Mouse (Mus musculus) hindbrain, embryonic 14.5 days (tissue): ENCODE data around the gene Eif3g. TPM values are rescaled to one million over a fixed set of nuclear protein-coding genes. Genes with fewer than 3 reads are reported as not detected.
A peak's percentile ranks its signal among the peaks of the same experiment; 100 is the strongest.

Source experiments
- ATAC-seq: fragments of 200-750 bp; cut with Nextera tagmentation; 2 replicates; pipeline ENCODE4 v1.8.0; 2017; ENCODE audit warnings: moderate number of reproducible peaks, mild to moderate bottlenecking, moderate TSS enrichment, moderate library complexity; ENCODE audit not compliant: low FRiP score
- DNase-seq: peaks from one replicate; pipeline ENCODE4 v3.0.0-alpha.2; 2015; ENCODE audit warnings: low spot score
- H3K27ac ChIP-seq: fragments of 300-500 bp; sonication (generic); 2 replicates; pipeline ENCODE4 v1.5.1; 2014; ENCODE audit warnings: mild to moderate bottlenecking, moderate library complexity
- H3K27me3 ChIP-seq: fragments of 300-500 bp; sonication (generic); 2 replicates; pipeline ENCODE4 v1.6.1; 2014; ENCODE audit warnings: mild to moderate bottlenecking, low read length, mixed read lengths; ENCODE audit not compliant: control insufficient read depth, insufficient read depth
- H3K36me3 ChIP-seq: fragments of 300-500 bp; sonication (generic); replicated peaks from 2 replicates; pipeline ENCODE4 v1.6.1; 2014; ENCODE audit not compliant: control insufficient read depth, insufficient read depth
- H3K4me1 ChIP-seq: fragments of 300-500 bp; sonication (generic); replicated peaks from 2 replicates; pipeline ENCODE4 v1.6.1; 2014; ENCODE audit warnings: antibody characterized with exemption, low read length, mixed read lengths; ENCODE audit not compliant: control insufficient read depth, insufficient read depth
- H3K4me2 ChIP-seq: fragments of 300-500 bp; sonication (generic); replicated peaks from 2 replicates; pipeline ENCODE4 v1.6.1; 2014; ENCODE audit warnings: mild to moderate bottlenecking, moderate library complexity
- H3K4me3 ChIP-seq: fragments of 300-500 bp; sonication (generic); replicated peaks from 2 replicates; pipeline ENCODE4 v1.5.1; 2014; ENCODE audit warnings: mild to moderate bottlenecking, low read length
- H3K9ac ChIP-seq: fragments of 300-500 bp; sonication (generic); 2 replicates; pipeline ENCODE4 v1.6.1; 2014
- H3K9me3 ChIP-seq: fragments of 300-500 bp; sonication (generic); 2 replicates; pipeline ENCODE4 v1.6.1; 2016; ENCODE audit warnings: low read length; ENCODE audit not compliant: control insufficient read depth
- WGBS: fragments of 180-500 bp; shearing (Covaris S2); extraction: QIAGEN DNeasy Blood & Tissue Kit; methylation state at CpG from one replicate; pipeline ENCODE4 v1.1.7; 2014; 5-methylcytosine and 5-hydroxymethylcytosine counted together
- polyA plus RNA-seq: library from polyadenylated mRNA; unstranded; fragments of >200 nt; fragmentation: Nextera tagmentation; extraction: Ambion mirVana; gene quantifications from 2 replicates; pipeline ENCODE4 v1.2.1, GENCODE M21; 2014

The Eif3g gene
- polyA plus RNA-seq, 1 experiment from 2014 or later = 231 TPM

GRCm38 (mm10) chr9:20878041-20878709 is 20.2 kb downstream of the Eif3g start:
- H3K4me2 ChIP-seq = peak overlapping the region; percentile 66
- DNase-seq (peak; percentile 100), ATAC-seq (peak; percentile 93)
- no peaks in the 10 kb centered on the region for H3K27me3 ChIP-seq
- no peaks in the 10 kb centered on the region for H3K4me1 ChIP-seq
- H3K36me3 ChIP-seq = no peaks in the 10 kb centered on the region
- under 1% methylated on average over 69 of the region's 69 CpGs for WGBS
- H3K27ac ChIP-seq = peak overlapping the region; percentile 92
- H3K9ac ChIP-seq = peak overlapping the region; percentile 71
- peak overlapping the region; percentile 34 for H3K4me3 ChIP-seq
- H3K9me3 ChIP-seq = no peaks in the 10 kb centered on the region

- H3K9me3 ChIP-seq = no peaks in the 10 kb centered on the region
- no peaks in the 10 kb centered on the region for H3K4me1 ChIP-seq
- peak overlapping the region; percentile 40; the same call in 1 of the 2 replicates for H3K27ac ChIP-seq
- ATAC-seq (no peak), DNase-seq (no peak)
- H3K27me3 ChIP-seq = no peaks in the 10 kb centered on the region
- peak overlapping the region; percentile 35; the same call in 1 of the 2 replicates for H3K9ac ChIP-seq
- H3K36me3 ChIP-seq = no peaks in the 10 kb centered on the region
- H3K4me2 ChIP-seq = peak overlapping the region; percentile 66
- WGBS = 37% methylated on average over 14 of the region's 14 CpGs
- H3K4me3 ChIP-seq = peak overlapping the region; percentile 34
These were observed 21.0 kb downstream of the Eif3g start for GRCm38 (mm10) chr9:20877118-20878040.

- 0 out of 2 replicates have a peak, but pooled peaks cover under 1% of the 10 kb centered on the region for H3K27me3 ChIP-seq
- H3K36me3 ChIP-seq = no peaks in the 10 kb centered on the region
- no peak overlapping the region for H3K4me2 ChIP-seq
- WGBS = 79% methylated on average over 8 of the region's 9 CpGs
- no peaks in the 10 kb centered on the region for H3K9me3 ChIP-seq
- DNase-seq = no peak
- no peak overlapping the region for H3K9ac ChIP-seq
- no peak for ATAC-seq
- no peak overlapping the region for H3K27ac ChIP-seq
- H3K4me1 ChIP-seq = no peaks in the 10 kb centered on the region
- H3K4me3 ChIP-seq = no peak overlapping the region
These were observed 21.9 kb downstream of the Eif3g start for GRCm38 (mm10) chr9:20876318-20877117.

- Histone ChIP-seq H3K9ac (no peak overlapping the region), H3K4me2 (no peak overlapping the region), H3K36me3 (no peaks in the 10 kb centered on the region), H3K9me3 (no peaks in the 10 kb centered on the region), H3K27me3 (peaks cover 14% of the 10 kb centered on the region), H3K4me3 (no peak overlapping the region), H3K27ac (no peak overlapping the region), H3K4me1 (no peaks in the 10 kb centered on the region)
- DNase-seq = no peak
- no peak for ATAC-seq
- 70% methylated on average over 23 of the region's 23 CpGs for WGBS
These were observed 23.2 kb downstream of the Eif3g start for GRCm38 (mm10) chr9:20875021-20875790.

GRCm38 (mm10) chr9:20873521-20873920 is 24.9 kb downstream of the Eif3g start:
- H3K27ac ChIP-seq = no peak overlapping the region
- H3K4me1 ChIP-seq = no peaks in the 10 kb centered on the region
- H3K27me3 ChIP-seq = peaks cover 30% of the 10 kb centered on the region
- H3K9me3 ChIP-seq = no peaks in the 10 kb centered on the region
- 88% methylated on average over 12 of the region's 12 CpGs for WGBS
- H3K9ac ChIP-seq = no peak overlapping the region
- H3K36me3 ChIP-seq = no peaks in the 10 kb centered on the region
- H3K4me2 ChIP-seq = no peak overlapping the region
- no peak for DNase-seq
- no peak overlapping the region for H3K4me3 ChIP-seq
- ATAC-seq = no peak

GRCm38 (mm10) chr9:20872991-20873390 is 25.4 kb downstream of the Eif3g start:
- Histone ChIP-seq H3K9me3 (no peaks in the 10 kb centered on the region), H3K27ac (no peak overlapping the region), H3K9ac (no peak overlapping the region), H3K4me1 (no peaks in the 10 kb centered on the region), H3K27me3 (peaks cover 36% of the 10 kb centered on the region), H3K36me3 (no peaks in the 10 kb centered on the region), H3K4me3 (no peak overlapping the region), H3K4me2 (no peak overlapping the region)
- ATAC-seq = no peak
- WGBS = 86% methylated on average over 10 of the region's 10 CpGs
- DNase-seq = no peak

- Histone ChIP-seq H3K9me3 (no peaks in the 10 kb centered on the region), H3K36me3 (no peaks in the 10 kb centered on the region), H3K9ac (no peak overlapping the region), H3K4me2 (no peak overlapping the region), H3K4me1 (no peaks in the 10 kb centered on the region), H3K27ac (no peak overlapping the region), H3K4me3 (no peak overlapping the region), H3K27me3 (peaks cover 47% of the 10 kb centered on the region)
- ATAC-seq (no peak), DNase-seq (no peak)
- 76% methylated on average over 12 of the region's 12 CpGs for WGBS
These were observed 27.9 kb downstream of the Eif3g start for GRCm38 (mm10) chr9:20870211-20871173.

- Histone ChIP-seq H3K4me1 (no peaks in the 10 kb centered on the region), H3K4me2 (peak overlapping the region; percentile 42), H3K9ac (no peak overlapping the region), H3K27ac (no peak overlapping the region), H3K4me3 (peak overlapping the region; percentile 29), H3K9me3 (no peaks in the 10 kb centered on the region), H3K36me3 (no peaks in the 10 kb centered on the region), H3K27me3 (peaks cover 47% of the 10 kb centered on the region)
- no peak for ATAC-seq
- DNase-seq = no peak
- 6% methylated on average over 19 of the region's 19 CpGs for WGBS
These were observed 29.2 kb downstream of the Eif3g start for GRCm38 (mm10) chr9:20869246-20869645.
